Mouse (Mus musculus) layer of hippocampus, adult 2 months (tissue): ENCODE measurements at regions not wholly inside any gene's neighbourhood (a gene's known extent, or its start where the extent isn't known, plus 50 kb on each side); places are given as distances from the start of the nearest gene placed in this dataset.

Experiments used
- DNase-seq, 2 experiments: peaks; one replicate each; pipeline ENCODE4 v3.0.0; 2022; ENCODE audit warnings: low spot score in 2 of 2
- H3K27ac ChIP-seq: fragments of 200-600 bp; 2 replicates; pipeline ENCODE4 v1.8.1; 2022
- H3K4me3 ChIP-seq: fragments of 200-600 bp; 2 replicates; pipeline ENCODE4 v1.8.1; 2022; ENCODE audit warnings: mild to moderate bottlenecking
- CTCF ChIP-seq: fragments of 200-600 bp; conservative IDR thresholded peaks from 2 replicates; pipeline ENCODE4 v1.8.1; 2022; ENCODE audit warnings: antibody characterized with exemption, mild to moderate bottlenecking, moderate library complexity
- microRNA-seq, 2 experiments: library from miRNA; unstranded; fragments of <30 nt; microRNA quantifications; one replicate each; pipeline ENCODE4 v1.2.0; 2021

- Histone ChIP-seq H3K4me3 (no peak overlapping the region), H3K27ac (no peak overlapping the region)
- no peak for TF ChIP-seq CTCF
- no peak for DNase-seq
These were observed 94.0 kb upstream of the Chrm3 start for GRCm38 (mm10) chr13:10454667-10455066.

GRCm38 (mm10) chr13:10451057-10451456, 90.4 kb upstream of the Chrm3 start:
- DNase-seq: no peak

DNA sequence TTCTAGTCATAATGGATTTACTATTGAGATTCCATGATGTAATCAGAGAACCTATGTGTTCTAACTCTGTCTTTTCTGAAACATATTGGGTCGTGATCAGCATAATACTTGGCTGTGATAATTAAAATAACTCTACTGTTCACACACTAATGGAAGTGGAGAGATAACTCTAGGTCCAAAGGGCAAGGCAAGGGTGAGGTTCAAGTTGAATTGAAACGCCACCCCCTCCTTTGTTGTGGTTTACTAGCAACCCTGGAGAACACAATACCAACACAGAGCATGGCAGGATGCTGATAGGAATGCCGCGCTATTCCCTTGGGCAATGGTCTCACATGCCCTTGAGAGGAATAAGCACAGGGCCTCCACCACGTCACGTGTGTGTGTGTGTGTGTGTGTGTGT, 88.9 kb upstream of the Chrm3 start:
- H3K27ac ChIP-seq: no peak overlapping the region
- no peak for TF ChIP-seq CTCF
- H3K4me3 ChIP-seq: no peak overlapping the region
- DNase-seq: no peak

More at GRCm38 (mm10) chr13:10451057-10451456, 90.4 kb upstream of the Chrm3 start:
- H3K27ac ChIP-seq: no peak overlapping the region
- H3K4me3 ChIP-seq: no peak overlapping the region
- TF ChIP-seq CTCF: peak; percentile 74

DNA sequence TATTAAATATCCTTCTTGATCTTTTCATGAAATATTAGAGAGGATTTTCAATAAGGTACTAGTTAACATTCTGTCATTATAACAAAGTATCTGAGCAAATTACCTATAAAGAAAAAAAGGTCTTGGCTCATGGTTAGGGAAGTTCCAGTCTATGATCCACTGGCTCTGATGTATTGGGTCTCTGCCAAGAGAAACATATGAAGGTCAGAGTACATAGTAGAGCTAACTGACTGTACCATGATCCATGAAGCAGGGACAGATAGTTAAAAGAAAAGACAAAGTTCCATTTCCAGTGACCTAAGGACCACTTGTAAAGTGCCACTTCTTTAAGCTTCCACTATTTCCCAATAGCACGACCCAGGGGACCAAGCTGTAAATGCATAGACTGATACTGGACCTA, 87.2 kb upstream of the Chrm3 start:
- no peak for DNase-seq
- TF ChIP-seq CTCF: no peak
- Histone ChIP-seq H3K4me3 (no peak overlapping the region), H3K27ac (no peak overlapping the region)

- no peak for TF ChIP-seq CTCF
- H3K27ac ChIP-seq: no peak overlapping the region
- no peak overlapping the region for H3K4me3 ChIP-seq
- no peak for DNase-seq
These were observed 85.0 kb upstream of the Chrm3 start for GRCm38 (mm10) chr13:10445679-10446078.

Small RNAs in the stretch of these regions (microRNA-seq; reads per million reads assigned to microRNA genes)
- 0 reads per million in 2 experiments for gene Gm23415
